Mouse (Mus musculus) ES-Bruce4 (cell line): ENCODE measurements around the gene Plekho1. TPM values are rescaled to one million over a fixed set of nuclear protein-coding genes. Genes with fewer than 3 reads are reported as not detected.
"Not testable (repeated sequence)": the region's sequence is repeated elsewhere in the genome, so short reads cannot be mapped to it uniquely, and the experiment has no call there.

Experiments
- H3K27ac ChIP-seq: 2 replicates; pipeline ENCODE4 v1.5.1; 2012; ENCODE audit warnings: low read length, inconsistent platforms; ENCODE audit not compliant: insufficient read depth
- H3K27me3 ChIP-seq: 2 replicates; pipeline ENCODE4 v1.6.1; 2012; ENCODE audit warnings: mild to moderate bottlenecking, low read length, inconsistent platforms; ENCODE audit not compliant: control insufficient read depth, poor library complexity, insufficient read depth, severe bottlenecking
- H3K36me3 ChIP-seq: 2 replicates; pipeline ENCODE4 v1.6.1; 2012; ENCODE audit warnings: inconsistent platforms, mild to moderate bottlenecking, low read length, moderate library complexity; ENCODE audit not compliant: control insufficient read depth, poor library complexity, insufficient read depth, severe bottlenecking
- H3K4me1 ChIP-seq: one replicate; pipeline ENCODE4 v1.8.1; 2011; ENCODE audit warnings: low read length; ENCODE audit not compliant: control insufficient read depth, insufficient read depth
- H3K4me3 ChIP-seq: 2 replicates; pipeline ENCODE4 v1.5.1; 2011; ENCODE audit warnings: low read depth, mild to moderate bottlenecking, low read length
- H3K9ac ChIP-seq: 2 replicates; pipeline ENCODE4 v1.6.1; 2012; ENCODE audit warnings: low read depth, mild to moderate bottlenecking, inconsistent platforms; ENCODE audit not compliant: poor library complexity, severe bottlenecking
- H3K9me3 ChIP-seq: replicated peaks from 2 replicates; pipeline ENCODE4 v1.6.1; 2012; ENCODE audit warnings: mild to moderate bottlenecking, low read length, inconsistent platforms; ENCODE audit not compliant: control insufficient read depth, poor library complexity, insufficient read depth, severe bottlenecking
- CTCF ChIP-seq: IDR thresholded peaks from one replicate; pipeline ENCODE4 v1.8.1; 2011; ENCODE audit warnings: low read depth, low read length
- EP300 ChIP-seq: IDR thresholded peaks from 2 replicates; pipeline ENCODE4 v1.6.1; 2011; ENCODE audit warnings: low read depth, low read length; ENCODE audit not compliant: insufficient read depth
- POLR2A ChIP-seq: IDR thresholded peaks from one replicate; pipeline ENCODE4 v1.8.1; 2011; ENCODE audit warnings: low read length; ENCODE audit not compliant: insufficient read depth
- polyA plus RNA-seq: library from polyadenylated mRNA; stranded (reverse); fragments of >200 nt; gene quantifications from 2 replicates; pipeline ENCODE4 v1.2.4, GENCODE M21; 2011; ENCODE audit warnings: low read depth; ENCODE audit not compliant: missing spikeins, insufficient read depth, insufficient read length

Plekho1 gene
- polyA plus RNA-seq, 1 experiment, result 9.2 TPM

DNA sequence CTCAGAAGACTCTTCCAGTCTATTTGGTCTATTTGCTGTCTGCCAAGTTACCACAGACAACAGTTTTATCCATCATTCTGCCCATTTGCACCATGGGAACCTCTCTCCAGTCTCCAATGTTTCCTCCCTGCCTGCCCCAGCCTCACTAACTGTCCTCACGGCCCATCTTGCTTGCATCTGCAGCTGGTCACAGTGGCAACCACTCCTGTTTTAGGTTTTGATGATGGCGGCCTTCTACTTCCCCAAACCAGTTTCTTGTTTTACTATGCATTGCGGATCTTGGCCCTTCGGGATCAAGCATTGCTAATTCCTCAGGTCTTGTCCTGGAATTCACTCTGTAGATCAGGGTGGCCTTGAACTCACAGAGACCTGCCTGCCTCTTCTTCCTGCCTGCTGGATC is 13.7 kb downstream of the Plekho1 start:
- no peaks in the 10 kb centered on the region for H3K4me1 ChIP-seq
- no peak overlapping the region for H3K27ac ChIP-seq
- no peak overlapping the region for H3K9ac ChIP-seq
- H3K36me3 ChIP-seq, result no peaks in the 10 kb centered on the region
- TF ChIP-seq CTCF, result no peak
- no peak for TF ChIP-seq EP300
- no peak for TF ChIP-seq POLR2A
- no peaks in the 10 kb centered on the region for H3K27me3 ChIP-seq
- no peaks in the 10 kb centered on the region for H3K9me3 ChIP-seq
- no peak overlapping the region for H3K4me3 ChIP-seq

DNA sequence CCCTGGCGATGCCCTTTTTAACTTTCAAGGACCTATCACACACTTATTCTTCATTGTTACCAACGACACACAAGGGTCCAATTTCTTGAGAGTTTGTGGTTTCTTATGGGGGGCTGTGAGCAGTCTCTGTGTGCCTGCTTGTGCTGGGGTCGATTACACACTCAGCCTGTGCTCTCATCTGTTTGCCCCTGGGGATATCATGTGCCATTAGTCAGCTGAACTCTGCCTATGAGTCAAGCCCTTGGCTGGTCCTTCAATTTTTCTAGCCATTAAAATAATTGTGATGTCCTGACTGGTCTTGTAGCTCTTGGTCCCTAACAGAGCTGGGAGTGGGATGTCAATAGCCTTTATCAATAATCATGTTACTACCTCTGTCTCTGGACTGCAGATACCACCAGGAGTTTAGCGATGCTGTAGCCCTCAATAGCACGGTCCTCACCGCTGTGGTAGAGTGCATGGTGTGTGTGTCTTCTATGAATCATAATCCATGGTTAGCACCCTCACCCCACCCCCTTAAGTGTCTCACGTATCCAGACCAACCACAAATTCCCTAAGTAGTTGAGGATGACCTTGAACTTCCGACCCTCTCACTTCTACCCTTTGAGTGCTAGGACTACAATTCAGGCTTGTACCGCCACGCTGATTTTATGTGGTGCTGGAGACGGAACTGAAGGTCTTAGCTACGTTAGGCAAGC is 15.4 kb downstream of the Plekho1 start:
- Histone ChIP-seq H3K4me3 (no peak overlapping the region), H3K36me3 (no peaks in the 10 kb centered on the region), H3K9ac (no peak overlapping the region), H3K27me3 (no peaks in the 10 kb centered on the region), H3K4me1 (no peaks in the 10 kb centered on the region), H3K27ac (no peak overlapping the region), H3K9me3 (no peaks in the 10 kb centered on the region)
- TF ChIP-seq EP300, result no peak
- TF ChIP-seq POLR2A, result no peak
- no peak for TF ChIP-seq CTCF

DNA sequence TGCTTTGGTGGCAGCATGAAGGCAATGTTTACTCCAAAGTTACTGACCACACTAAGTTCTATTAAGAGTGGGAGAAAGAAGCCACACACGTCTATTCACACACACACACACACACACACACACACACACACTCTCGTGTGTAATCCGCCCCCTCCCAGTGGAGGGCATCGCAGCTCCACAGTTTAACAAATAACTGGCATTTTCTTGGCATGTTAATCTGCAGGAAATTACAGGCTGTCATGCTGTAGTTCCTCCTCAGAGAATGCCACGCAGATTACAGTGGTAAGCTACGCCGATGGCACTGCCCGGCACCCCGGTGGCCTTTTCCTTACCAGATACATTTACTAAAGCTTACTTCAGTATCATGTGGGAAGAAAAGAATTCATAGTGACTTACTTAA is 17.5 kb downstream of the Plekho1 start:
- no peaks in the 10 kb centered on the region for H3K36me3 ChIP-seq
- no peak overlapping the region for H3K4me3 ChIP-seq
- no peak overlapping the region for H3K27ac ChIP-seq
- H3K4me1 ChIP-seq, result no peaks in the 10 kb centered on the region
- H3K9me3 ChIP-seq, result no peaks in the 10 kb centered on the region
- no peaks in the 10 kb centered on the region for H3K27me3 ChIP-seq
- TF ChIP-seq EP300 (no peak), POLR2A (no peak), CTCF (no peak)
- H3K9ac ChIP-seq, result no peak overlapping the region

DNA sequence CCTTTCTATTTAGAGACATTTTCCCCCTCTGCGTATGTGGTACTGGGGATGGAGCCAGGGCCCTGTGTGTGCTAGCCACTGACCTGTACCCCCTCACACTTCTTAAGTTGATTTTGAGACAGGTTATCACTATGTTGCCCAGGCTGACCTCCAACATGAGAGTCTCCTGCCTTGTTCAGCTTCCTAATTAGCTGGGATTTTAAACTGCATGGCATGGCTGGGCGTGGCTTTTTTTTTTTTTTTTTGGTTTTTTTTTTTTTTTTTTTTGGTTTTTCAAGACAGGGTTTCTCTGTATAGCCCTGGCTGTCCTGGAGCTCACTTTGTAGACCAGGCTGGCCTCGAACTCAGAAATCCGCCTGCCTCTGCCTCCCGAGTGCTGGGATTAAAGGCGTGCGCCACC is 18.2 kb downstream of the Plekho1 start:
- not testable (repeated sequence) for H3K36me3 ChIP-seq, H3K27ac ChIP-seq, H3K9ac ChIP-seq, H3K4me3 ChIP-seq, H3K9me3 ChIP-seq, H3K27me3 ChIP-seq, H3K4me1 ChIP-seq

DNA sequence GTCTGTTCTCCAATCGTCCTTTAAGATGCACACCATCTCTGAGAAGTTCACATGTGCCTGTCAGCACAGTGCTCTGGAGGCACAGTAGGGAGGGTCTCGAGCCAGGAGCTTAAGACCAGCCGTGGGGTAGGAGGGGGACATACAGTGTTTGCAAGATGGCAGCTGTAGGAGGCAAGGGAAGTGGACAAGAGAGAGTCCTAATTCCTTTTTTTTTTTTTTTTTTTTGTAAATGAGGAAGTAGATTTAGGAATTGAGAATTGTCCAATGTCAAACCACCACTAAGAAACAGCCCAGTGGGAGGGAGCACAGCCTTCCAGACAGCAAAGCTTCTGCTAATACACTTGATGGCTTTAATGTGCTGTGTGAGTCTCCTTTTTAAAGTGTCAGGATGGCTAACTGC is 18.7 kb downstream of the Plekho1 start:
- peaks cover 3% of the 10 kb centered on the region; the same call in 1 of the 2 replicates for H3K27me3 ChIP-seq
- H3K9me3 ChIP-seq, result no peaks in the 10 kb centered on the region
- no peak overlapping the region for H3K27ac ChIP-seq
- no peaks in the 10 kb centered on the region for H3K4me1 ChIP-seq
- H3K9ac ChIP-seq, result no peak overlapping the region
- no peak for TF ChIP-seq POLR2A
- no peak for TF ChIP-seq EP300
- TF ChIP-seq CTCF, result no peak
- no peak overlapping the region for H3K4me3 ChIP-seq
- no peaks in the 10 kb centered on the region for H3K36me3 ChIP-seq

DNA sequence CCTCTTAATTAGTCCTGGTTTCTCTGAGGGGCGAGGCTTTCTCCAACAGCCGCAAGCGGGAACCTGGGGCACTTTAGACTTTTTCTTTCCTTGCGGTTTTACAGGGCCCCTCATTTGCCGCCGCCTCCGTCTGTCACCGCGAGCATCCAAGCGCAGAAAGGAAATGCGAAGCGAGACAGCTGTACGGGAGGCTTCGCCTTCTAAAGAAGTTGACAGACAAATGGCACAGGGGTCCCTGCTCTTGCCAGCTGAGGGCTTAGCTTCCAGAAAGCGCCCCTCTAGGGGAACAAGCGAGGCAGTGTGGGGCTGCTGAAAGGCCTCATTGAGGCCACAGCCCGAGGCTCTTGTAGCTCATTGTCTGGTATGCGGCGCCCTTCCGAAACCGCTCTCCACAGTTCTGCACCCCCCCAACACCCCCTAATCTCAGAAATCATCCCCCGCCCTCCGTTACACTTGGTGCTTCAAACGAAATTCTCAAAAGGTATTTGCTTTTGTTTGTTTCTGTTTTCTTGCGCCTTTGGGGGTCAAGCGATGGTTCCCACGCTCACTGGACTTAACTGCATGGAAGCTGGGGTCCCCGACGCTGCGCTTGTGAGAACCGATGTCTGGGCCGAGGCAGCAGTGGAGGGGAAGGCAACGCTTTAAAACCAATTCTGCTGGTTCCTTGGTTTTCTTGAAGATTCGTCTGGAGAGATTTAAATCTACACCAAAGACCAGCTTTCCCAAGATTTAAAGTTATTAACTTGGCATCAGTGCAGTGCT is 22.7 kb downstream of the Plekho1 start:
- TF ChIP-seq CTCF (no peak), POLR2A (no peak), EP300 (no peak)
- peaks cover 3% of the 10 kb centered on the region; the same call in 1 of the 2 replicates for H3K27me3 ChIP-seq
- H3K27ac ChIP-seq, result no peak overlapping the region
- H3K4me1 ChIP-seq, result no peaks in the 10 kb centered on the region
- no peaks in the 10 kb centered on the region for H3K36me3 ChIP-seq
- H3K9ac ChIP-seq, result peak overlapping the region; percentile 9
- H3K4me3 ChIP-seq, result 0 out of 2 replicates have a peak overlapping the region, but pooled peaks have one; percentile 5
- no peaks in the 10 kb centered on the region for H3K9me3 ChIP-seq
